Mouse (Mus musculus) cortical plate, adult 2 months (tissue): ENCODE results near the gene Serp2.

ENCODE experiments used
- CTCF ChIP-seq: fragments of 200-500 bp; IDR thresholded peaks from 2 replicates; pipeline ENCODE4 v1.5.1; 2011; ENCODE audit warnings: mild to moderate bottlenecking, control low read depth, low read length; ENCODE audit not compliant: insufficient read depth; ENCODE audit errors: extremely low read depth
- POLR2A ChIP-seq: fragments of 200-500 bp; IDR thresholded peaks from 2 replicates; pipeline ENCODE4 v1.6.1; 2011; ENCODE audit warnings: mild to moderate bottlenecking, low read length, control low read depth; ENCODE audit not compliant: insufficient read depth; ENCODE audit errors: extremely low read depth

DNA sequence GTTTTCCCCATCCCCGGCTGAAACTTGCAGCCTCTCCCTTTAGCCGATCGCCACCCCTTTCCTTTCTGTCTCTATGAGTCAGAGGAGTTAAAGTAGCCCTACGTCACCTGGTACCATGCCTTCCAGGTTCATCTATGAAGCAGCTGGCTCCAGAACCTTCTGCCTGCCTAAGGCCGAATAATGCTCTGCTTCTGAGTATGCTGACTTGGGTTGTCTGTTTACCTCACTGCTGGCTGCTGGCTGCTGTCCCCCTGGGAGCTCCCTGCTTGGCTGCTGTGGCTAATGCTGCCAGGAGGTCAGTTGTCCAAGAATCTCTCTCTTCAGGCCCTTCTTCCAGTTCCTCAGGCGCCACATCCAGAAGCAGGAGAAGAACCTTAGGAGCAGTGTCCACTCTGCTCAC is 30.2 kb downstream of the Serp2 start:
- TF ChIP-seq CTCF (no peak), POLR2A (no peak)
